Mouse (Mus musculus) G1E (cell line): ENCODE measurements around the gene Samd8. TPM values are rescaled to one million over a fixed set of nuclear protein-coding genes. Genes with fewer than 3 reads are reported as not detected.
A peak's percentile ranks its signal among the peaks of the same experiment; 100 is the strongest.

Experiments used
- ATAC-seq: 2 replicates; pipeline ENCODE4 v1.8.0; 2016; ENCODE audit warnings: mild to moderate bottlenecking; ENCODE audit not compliant: insufficient number of reproducible peaks, poor library complexity, low FRiP score, severe bottlenecking; ENCODE audit errors: extremely low read depth
- DNase-seq: peaks from one replicate; pipeline ENCODE4 v3.0.0; 2012; ENCODE audit warnings: low spot score
- H3K27me3 ChIP-seq: 2 replicates; pipeline ENCODE4 v1.6.1; 2012; ENCODE audit warnings: mild to moderate bottlenecking, low read length, inconsistent platforms; ENCODE audit not compliant: insufficient read depth
- H3K36me3 ChIP-seq: replicated peaks from 2 replicates; pipeline ENCODE3; 2012; ENCODE audit warnings: mild to moderate bottlenecking, inconsistent platforms
- H3K4me1 ChIP-seq: 2 replicates; pipeline ENCODE4 v1.6.1; 2012; ENCODE audit warnings: low read depth, low read length, inconsistent platforms, mixed read lengths; ENCODE audit not compliant: insufficient read depth
- H3K4me3 ChIP-seq: 2 replicates; pipeline ENCODE4 v1.5.1; 2012; ENCODE audit warnings: low read depth, mild to moderate bottlenecking, inconsistent platforms, low read length, moderate library complexity, mixed read lengths
- H3K9me3 ChIP-seq: replicated peaks from 2 replicates; pipeline ENCODE4 v1.6.1; 2012; ENCODE audit warnings: inconsistent platforms
- CTCF ChIP-seq: IDR thresholded peaks from 2 replicates; pipeline ENCODE4 v1.5.1; 2012; ENCODE audit warnings: low read depth, low read length, inconsistent platforms, mixed read lengths
- GATA1 ChIP-seq: IDR thresholded peaks from 2 replicates; pipeline ENCODE4 v1.6.1; 2012; ENCODE audit warnings: borderline replicate concordance, low read length, inconsistent platforms, mixed read lengths
- GATA2 ChIP-seq: IDR thresholded peaks from 2 replicates; pipeline ENCODE4 v1.6.1; 2012; ENCODE audit warnings: low read depth, low read length, inconsistent platforms, borderline replicate concordance
- POLR2AphosphoS5 ChIP-seq: IDR thresholded peaks from 2 replicates; pipeline ENCODE4 v1.6.1; 2012; ENCODE audit warnings: low read depth, low read length, inconsistent platforms; ENCODE audit not compliant: insufficient replicate concordance
- TAL1 ChIP-seq: conservative IDR thresholded peaks from 2 replicates; pipeline ENCODE4 v1.6.1; 2012; ENCODE audit warnings: low read depth, low read length, inconsistent platforms, mixed read lengths
- polyA plus RNA-seq: library from polyadenylated mRNA; stranded (reverse); fragments of >175 nt; gene quantifications from 2 replicates; pipeline ENCODE4 v1.2.3, GENCODE M21; 2012
- total RNA-seq, 2 experiments: library from RNA; stranded (forward) in 1 of 2; stranded (reverse) in 1 of 2; fragments of 200-1000 nt in 1 of 2; fragments of >200 nt in 1 of 2; fragmentation: Nextera tagmentation in 1 of 2; gene quantifications; 2 replicates each; pipeline ENCODE4 v1.2.3; 2014 to 2017

Samd8 gene
- total RNA-seq (2014; fragmentation: Nextera tagmentation) (18.3 and 19.4 TPM in 2 replicates), total RNA-seq (2017) (9.5 and 9.9 TPM in 2 replicates), polyA plus RNA-seq (12.7 and 13.4 TPM in 2 replicates)

DNA sequence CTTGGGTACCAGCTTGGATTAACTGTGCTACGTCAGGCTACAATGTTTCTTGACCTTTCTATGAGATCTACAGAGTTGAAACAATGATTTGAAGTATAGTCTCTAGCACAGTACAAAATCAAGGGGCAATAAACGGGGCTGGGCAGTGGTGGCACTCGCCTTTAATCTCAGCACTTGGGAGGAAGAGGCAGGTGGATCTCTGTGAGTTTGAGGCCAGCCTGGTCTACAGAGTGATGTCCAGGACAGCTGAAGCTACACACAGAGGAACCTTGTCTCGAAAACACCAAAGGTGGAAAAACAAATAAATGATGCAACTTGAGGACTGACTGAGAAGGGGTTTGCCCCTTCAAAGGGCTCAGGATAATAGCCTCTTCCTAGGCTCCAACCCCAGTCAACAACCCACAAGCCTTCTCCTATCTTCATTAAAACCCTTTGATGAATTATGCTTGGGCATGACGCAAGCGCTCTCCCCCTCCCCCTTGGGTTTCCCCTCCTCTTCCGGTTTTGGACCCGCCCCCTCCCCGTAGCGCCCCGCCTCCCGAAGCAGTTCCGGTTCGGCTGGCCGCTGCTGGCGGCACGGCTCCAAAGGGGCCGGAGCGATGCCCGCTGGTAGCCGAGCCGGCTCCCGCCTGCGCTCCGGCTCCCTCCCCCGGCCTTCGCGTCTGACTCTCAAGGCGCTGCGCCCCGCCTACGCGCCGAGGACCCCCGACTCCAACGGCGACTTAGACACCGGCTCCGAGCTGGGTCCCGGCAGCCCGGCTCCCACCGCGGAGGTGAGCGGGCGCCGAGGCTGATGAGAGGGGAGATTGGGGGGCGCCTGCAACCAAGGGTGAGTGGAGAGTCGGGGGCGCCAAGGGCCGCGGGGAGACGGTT is at the start of gene Samd8:
Gene Samd8, plus strand, starts transcription at position 524 of the 873 bp plus-strand sequence.
- no peaks in the 10 kb centered on the region for H3K9me3 ChIP-seq
- peaks cover 4% of the 10 kb centered on the region; the same call in 1 of the 2 replicates for H3K27me3 ChIP-seq
- peak; percentile 79 for ATAC-seq
- DNase-seq: peak; percentile 81
- H3K36me3 ChIP-seq: peaks cover 2% of the 10 kb centered on the region
- peak within 1 kb of the TSS; percentile 90 for H3K4me3 ChIP-seq
- no peak for TF ChIP-seq CTCF
- no peak for TF ChIP-seq GATA2
- TF ChIP-seq POLR2AphosphoS5: no peak
- no peak for TF ChIP-seq GATA1
- no peak for TF ChIP-seq TAL1
- H3K4me1 ChIP-seq: peaks cover 63% of the 10 kb centered on the region

DNA sequence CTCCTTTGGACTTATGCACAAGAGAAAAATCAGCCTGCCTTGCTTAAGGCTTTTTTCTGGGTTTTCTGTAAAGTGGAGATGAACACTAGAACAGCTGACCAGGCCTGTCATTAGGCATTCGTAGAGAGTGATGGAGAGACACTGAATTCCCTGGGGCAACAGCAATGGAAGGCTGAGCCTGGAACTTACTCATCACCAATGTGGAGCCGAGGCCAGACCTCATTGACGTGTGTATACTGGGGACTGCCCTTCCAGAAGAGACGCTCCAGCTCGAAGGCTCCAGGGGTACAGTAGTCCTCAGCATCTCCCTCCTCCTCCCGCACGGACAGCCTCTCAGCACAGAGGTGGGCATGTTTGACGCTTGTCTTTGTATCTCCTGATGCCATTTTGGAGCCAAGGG is 47.6 kb upstream of the Samd8 start:
- no peak for TF ChIP-seq GATA1
- no peak for TF ChIP-seq TAL1
- TF ChIP-seq CTCF: no peak
- no peak for TF ChIP-seq POLR2AphosphoS5
- no peak for TF ChIP-seq GATA2
- ATAC-seq: no peak
- H3K9me3 ChIP-seq: no peaks in the 10 kb centered on the region
- no peaks in the 10 kb centered on the region for H3K36me3 ChIP-seq
- H3K4me3 ChIP-seq: no peak overlapping the region
- peaks cover 41% of the 10 kb centered on the region for H3K27me3 ChIP-seq
- no peaks in the 10 kb centered on the region for H3K4me1 ChIP-seq
- no peak for DNase-seq

DNA sequence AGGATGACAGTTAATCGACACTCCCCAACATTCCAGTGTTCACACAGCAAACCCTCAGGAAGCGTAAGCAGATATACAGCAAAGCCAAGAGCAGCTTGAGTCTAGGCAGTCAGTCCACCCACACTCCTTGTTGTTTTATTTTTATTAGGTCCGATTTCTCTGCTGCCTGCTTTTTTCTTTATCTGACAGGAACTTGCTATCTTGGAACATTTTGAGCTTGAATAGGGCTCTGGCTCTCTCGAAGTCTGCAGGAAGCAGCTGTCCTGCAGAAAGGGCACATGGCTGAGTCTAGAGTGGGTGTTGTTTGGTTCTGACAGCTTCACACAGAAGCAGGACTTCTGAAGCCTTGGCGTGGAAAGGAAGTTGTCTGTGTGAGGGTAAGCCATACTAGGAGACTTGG is 47.1 kb upstream of the Samd8 start:
- TF ChIP-seq TAL1 (no peak), GATA2 (no peak), CTCF (no peak), POLR2AphosphoS5 (no peak), GATA1 (no peak)
- DNase-seq: no peak
- Histone ChIP-seq H3K4me3 (no peak overlapping the region), H3K9me3 (no peaks in the 10 kb centered on the region), H3K27me3 (peaks cover 44% of the 10 kb centered on the region), H3K36me3 (no peaks in the 10 kb centered on the region), H3K4me1 (no peaks in the 10 kb centered on the region)
- ATAC-seq: no peak

DNA sequence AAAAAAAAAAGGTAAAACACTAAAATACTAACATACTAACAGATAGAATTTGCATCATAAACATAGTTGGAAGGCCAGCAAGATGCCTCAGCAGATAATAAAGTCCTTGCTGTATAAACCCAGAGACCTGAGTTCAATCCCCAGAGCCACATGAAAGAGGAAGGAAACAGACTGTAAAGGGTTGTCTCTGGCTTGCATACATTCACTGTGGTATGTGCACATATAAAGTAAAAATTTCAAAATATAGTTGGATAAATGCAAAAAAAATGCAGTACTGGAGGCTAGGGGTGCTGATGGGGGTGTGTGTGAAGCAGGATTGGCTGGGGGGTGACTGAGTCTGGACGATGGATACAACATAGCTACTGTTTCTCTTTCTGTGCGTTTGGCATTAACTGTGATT is 44.9 kb upstream of the Samd8 start:
- no peak for DNase-seq
- ATAC-seq: no peak
- no peak overlapping the region for H3K4me3 ChIP-seq
- no peaks in the 10 kb centered on the region for H3K4me1 ChIP-seq
- peaks cover 44% of the 10 kb centered on the region for H3K27me3 ChIP-seq
- H3K36me3 ChIP-seq: no peaks in the 10 kb centered on the region
- TF ChIP-seq TAL1: no peak
- TF ChIP-seq GATA2: no peak
- TF ChIP-seq GATA1: no peak
- no peak for TF ChIP-seq POLR2AphosphoS5
- no peak for TF ChIP-seq CTCF
- no peaks in the 10 kb centered on the region for H3K9me3 ChIP-seq

DNA sequence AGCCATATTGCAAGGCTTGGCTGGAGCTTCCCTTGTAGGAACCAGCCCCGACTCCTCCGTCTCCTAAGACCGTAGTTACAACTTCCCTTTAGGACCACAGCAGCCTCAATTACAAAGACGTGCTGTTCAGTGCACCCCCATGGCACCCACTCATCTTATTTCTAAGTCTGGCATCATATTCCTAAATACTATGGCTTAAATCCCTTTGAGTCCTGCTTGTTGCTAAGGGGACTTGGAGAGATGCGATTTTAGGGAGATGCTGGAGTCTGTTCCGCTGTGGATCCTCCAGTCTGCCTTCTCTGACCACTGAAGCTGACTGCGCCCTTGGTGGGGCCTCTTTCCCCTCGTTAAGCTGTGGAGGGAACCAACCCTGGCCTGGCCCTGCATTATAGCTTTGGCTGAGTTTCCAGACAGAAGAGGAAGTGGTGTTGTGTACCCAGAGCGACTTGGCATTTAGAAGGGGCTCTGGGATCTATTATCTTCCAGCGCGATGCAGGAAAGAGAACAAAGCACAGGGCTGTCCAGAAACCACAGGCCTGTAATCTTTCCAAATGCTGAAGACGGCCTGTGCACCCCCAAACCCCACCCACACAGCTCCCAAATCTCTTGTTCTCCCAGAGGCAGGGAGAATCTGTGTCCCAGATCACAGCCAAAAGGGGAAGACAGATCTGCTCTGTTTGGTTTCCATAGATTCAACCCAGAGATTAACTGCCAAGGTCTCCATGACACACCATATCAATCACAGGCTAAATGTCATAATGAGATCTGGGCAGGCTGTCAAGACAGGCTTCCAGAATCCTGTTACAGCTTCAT is 43.4 kb upstream of the Samd8 start:
- Histone ChIP-seq H3K36me3 (no peaks in the 10 kb centered on the region), H3K4me3 (no peak overlapping the region), H3K9me3 (no peaks in the 10 kb centered on the region), H3K27me3 (peaks cover 38% of the 10 kb centered on the region), H3K4me1 (no peaks in the 10 kb centered on the region)
- no peak for ATAC-seq
- no peak for DNase-seq
- TF ChIP-seq TAL1: no peak
- no peak for TF ChIP-seq GATA2
- no peak for TF ChIP-seq GATA1
- TF ChIP-seq POLR2AphosphoS5: no peak
- TF ChIP-seq CTCF: no peak

DNA sequence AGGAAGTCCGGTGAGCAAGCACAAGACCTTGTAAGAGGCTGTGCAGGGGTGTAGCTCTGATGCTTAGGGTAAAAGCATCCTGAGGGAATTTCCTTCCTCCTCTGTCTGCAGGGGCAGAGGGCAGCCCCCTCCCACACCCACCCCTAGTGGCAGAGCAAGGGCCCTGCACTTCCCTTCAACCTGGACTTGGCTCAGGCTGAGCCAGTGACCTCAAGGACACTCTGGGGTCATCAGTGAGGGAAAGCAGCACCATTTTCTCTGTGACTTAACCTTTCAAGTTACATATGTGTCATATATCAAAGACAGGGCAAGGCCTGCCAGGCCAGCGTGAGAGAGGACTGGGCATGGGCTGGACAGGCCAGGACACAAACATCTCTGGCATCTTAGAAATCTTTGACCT is 40.8 kb upstream of the Samd8 start:
- no peak for TF ChIP-seq GATA1
- TF ChIP-seq GATA2: no peak
- no peak for TF ChIP-seq CTCF
- TF ChIP-seq POLR2AphosphoS5: no peak
- TF ChIP-seq TAL1: no peak
- ATAC-seq: no peak
- H3K4me1 ChIP-seq: no peaks in the 10 kb centered on the region
- no peaks in the 10 kb centered on the region for H3K9me3 ChIP-seq
- no peak overlapping the region for H3K4me3 ChIP-seq
- DNase-seq: no peak
- H3K36me3 ChIP-seq: no peaks in the 10 kb centered on the region
- peaks cover 45% of the 10 kb centered on the region for H3K27me3 ChIP-seq
